Mouse (Mus musculus) heart, embryonic 11.5 days (tissue): Measurements from ENCODE around the gene Il33. TPM values are rescaled to one million over a fixed set of nuclear protein-coding genes. Genes with fewer than 3 reads are reported as not detected.

ENCODE experiments used
- ATAC-seq: fragments of 200-750 bp; cut with Nextera tagmentation; replicated peaks from 2 replicates; pipeline ENCODE4 v1.8.0; 2017; ENCODE audit warnings: moderate library complexity; ENCODE audit not compliant: insufficient number of reproducible peaks, low FRiP score, low TSS enrichment
- H3K27ac ChIP-seq: fragments of 300-500 bp; sonication (generic); 2 replicates; pipeline ENCODE4 v1.5.1; 2014; ENCODE audit warnings: mild to moderate bottlenecking, low read depth, low read length
- H3K27me3 ChIP-seq: fragments of 300-500 bp; sonication (generic); 2 replicates; pipeline ENCODE4 v1.6.1; 2014; ENCODE audit warnings: mild to moderate bottlenecking, low read length, mixed read lengths; ENCODE audit not compliant: control insufficient read depth, insufficient read depth
- H3K36me3 ChIP-seq: fragments of 300-500 bp; sonication (generic); 2 replicates; pipeline ENCODE4 v1.6.1; 2014; ENCODE audit warnings: mild to moderate bottlenecking, low read length, moderate library complexity, mixed read lengths; ENCODE audit not compliant: control insufficient read depth, insufficient read depth
- H3K4me1 ChIP-seq: fragments of 300-500 bp; sonication (generic); 2 replicates; pipeline ENCODE4 v1.6.1; 2014; ENCODE audit warnings: low read length; ENCODE audit not compliant: control insufficient read depth, insufficient read depth
- H3K4me2 ChIP-seq: fragments of 300-500 bp; sonication (generic); 2 replicates; pipeline ENCODE4 v1.6.1; 2014; ENCODE audit warnings: mild to moderate bottlenecking, moderate library complexity
- H3K4me3 ChIP-seq: fragments of 300-500 bp; sonication (generic); 2 replicates; pipeline ENCODE4 v1.5.1; 2014; ENCODE audit warnings: low read depth, low read length
- H3K9ac ChIP-seq: fragments of 300-500 bp; sonication (generic); 2 replicates; pipeline ENCODE4 v1.6.1; 2014; ENCODE audit warnings: mild to moderate bottlenecking, low read depth, low read length, moderate library complexity
- H3K9me3 ChIP-seq: fragments of 300-500 bp; sonication (generic); replicated peaks from 2 replicates; pipeline ENCODE4 v1.6.1; 2016; ENCODE audit warnings: low read length; ENCODE audit not compliant: control insufficient read depth
- WGBS: fragments of 180-500 bp; shearing (Covaris S2); extraction: QIAGEN DNeasy Blood & Tissue Kit; methylation state at CpG from one replicate; pipeline ENCODE4 v1.1.7; 2014; ENCODE audit not compliant: insufficient replicate concordance; 5-methylcytosine and 5-hydroxymethylcytosine counted together
- polyA plus RNA-seq: library from polyadenylated mRNA; unstranded; fragments of >200 nt; fragmentation: Nextera tagmentation; extraction: Ambion mirVana; gene quantifications from 2 replicates; pipeline ENCODE4 v1.2.1, GENCODE M21; 2014

Il33 gene
- polyA plus RNA-seq, 1 experiment from 2014 or later = 1.3 TPM

DNA sequence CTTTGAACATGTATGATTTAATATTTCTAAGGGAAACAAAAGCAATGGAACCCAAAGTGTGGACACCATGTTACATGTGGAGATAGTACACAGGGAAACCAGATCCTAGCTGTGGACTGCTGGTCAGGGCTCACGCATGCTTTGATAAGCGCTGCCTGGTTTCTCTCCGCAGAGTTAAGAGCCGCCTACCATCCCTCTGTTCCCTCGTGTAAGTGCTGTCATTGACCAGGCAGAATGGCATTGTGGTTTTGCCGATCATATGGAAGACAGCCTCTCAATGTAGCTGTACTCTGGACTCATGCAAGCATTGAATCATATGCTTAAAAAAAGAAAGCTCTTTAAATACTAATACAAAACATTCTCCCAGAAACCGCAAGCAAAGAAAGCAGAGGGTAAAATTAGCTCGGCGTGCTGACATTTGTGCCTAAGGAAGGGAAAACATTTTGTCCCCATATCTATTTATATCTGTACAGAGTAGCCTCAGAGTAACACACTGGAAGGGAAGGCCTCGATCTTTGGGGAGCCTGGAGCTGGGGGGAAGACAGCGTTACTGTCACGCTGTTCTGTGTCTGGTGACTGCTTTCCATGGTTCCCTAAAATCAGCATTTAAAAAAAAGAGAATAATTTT is 61.7 kb downstream of the Il33 start:
- no peak for ATAC-seq
- Histone ChIP-seq H3K4me2 (no peak overlapping the region), H3K4me3 (no peak overlapping the region), H3K27me3 (no peaks in the 10 kb centered on the region), H3K9ac (no peak overlapping the region), H3K9me3 (no peaks in the 10 kb centered on the region), H3K4me1 (no peaks in the 10 kb centered on the region), H3K27ac (no peak overlapping the region), H3K36me3 (no peaks in the 10 kb centered on the region)
- WGBS = 67% methylated on average over 12 of the region's 12 CpGs

- H3K4me3 ChIP-seq = no peak overlapping the region
- H3K36me3 ChIP-seq = no peaks in the 10 kb centered on the region
- no peaks in the 10 kb centered on the region for H3K27me3 ChIP-seq
- no peaks in the 10 kb centered on the region for H3K4me1 ChIP-seq
- H3K27ac ChIP-seq = no peak overlapping the region
- 61% methylated on average over 12 of the region's 12 CpGs for WGBS
- no peak overlapping the region; the same call in 1 of the 2 replicates for H3K4me2 ChIP-seq
- no peak overlapping the region for H3K9ac ChIP-seq
- ATAC-seq = no peak
- H3K9me3 ChIP-seq = no peaks in the 10 kb centered on the region
These were observed 75.8 kb downstream of the Il33 start for GRCm38 (mm10) chr19:30000406-30001365.

DNA sequence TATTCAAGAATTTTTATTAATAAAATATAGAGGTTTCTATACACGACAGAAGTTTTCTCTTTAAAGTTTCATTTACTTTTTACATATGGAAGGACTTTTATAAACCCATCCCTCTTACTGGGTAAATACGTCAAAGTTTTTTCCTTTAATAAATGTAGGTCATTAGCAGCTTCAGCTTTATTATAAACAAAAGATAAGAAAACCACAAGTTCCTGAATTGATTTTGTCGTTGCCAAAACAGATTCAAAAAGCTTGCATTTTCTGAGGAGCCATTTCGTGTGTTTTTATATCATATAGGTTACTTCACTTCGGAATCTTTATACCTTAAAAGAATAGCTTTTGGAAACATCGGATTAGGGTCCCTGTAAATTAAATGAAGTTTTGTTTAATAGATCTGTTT is 76.6 kb downstream of the Il33 start:
- no peak for ATAC-seq
- Histone ChIP-seq H3K27ac (no peak overlapping the region), H3K27me3 (no peaks in the 10 kb centered on the region), H3K4me2 (no peak overlapping the region), H3K4me1 (no peaks in the 10 kb centered on the region), H3K9ac (no peak overlapping the region), H3K4me3 (no peak overlapping the region), H3K36me3 (no peaks in the 10 kb centered on the region), H3K9me3 (no peaks in the 10 kb centered on the region)
- WGBS = 75% methylated on average over 6 of the region's 6 CpGs

DNA sequence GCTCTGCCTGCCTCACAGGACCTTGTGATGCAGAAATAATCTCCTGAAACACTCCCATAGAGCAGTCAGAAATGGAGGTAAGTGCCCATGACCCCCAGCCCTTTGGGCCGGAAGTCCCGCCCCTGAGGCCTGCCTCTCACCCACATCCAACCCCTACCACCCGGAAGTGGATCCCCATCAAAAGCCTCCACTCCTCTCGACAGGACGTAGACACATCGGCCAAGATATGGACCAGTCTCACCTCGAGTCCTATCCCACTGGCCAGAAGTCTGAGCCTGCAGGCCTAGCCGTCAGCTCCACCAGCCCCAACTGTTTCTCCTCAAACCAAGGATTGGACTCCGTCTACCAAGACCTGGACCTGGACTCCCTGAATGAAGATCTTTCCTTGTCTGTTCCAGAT is 78.7 kb downstream of the Il33 start, which contains the start of gene Trpd52l3:
Gene Trpd52l3, plus strand, starts transcription at position 170 of the 400 bp plus-strand sequence.
- Histone ChIP-seq H3K27me3 (no peaks in the 10 kb centered on the region), H3K4me2 (no peak within 1 kb of the TSS), H3K9me3 (no peaks in the 10 kb centered on the region), H3K4me3 (no peak within 1 kb of the TSS), H3K27ac (no peak within 1 kb of the TSS), H3K36me3 (no peaks in the 10 kb centered on the region), H3K4me1 (no peaks in the 10 kb centered on the region), H3K9ac (no peak within 1 kb of the TSS)
- no peak for ATAC-seq
- WGBS = 88% methylated on average over 9 of the region's 9 CpGs

DNA sequence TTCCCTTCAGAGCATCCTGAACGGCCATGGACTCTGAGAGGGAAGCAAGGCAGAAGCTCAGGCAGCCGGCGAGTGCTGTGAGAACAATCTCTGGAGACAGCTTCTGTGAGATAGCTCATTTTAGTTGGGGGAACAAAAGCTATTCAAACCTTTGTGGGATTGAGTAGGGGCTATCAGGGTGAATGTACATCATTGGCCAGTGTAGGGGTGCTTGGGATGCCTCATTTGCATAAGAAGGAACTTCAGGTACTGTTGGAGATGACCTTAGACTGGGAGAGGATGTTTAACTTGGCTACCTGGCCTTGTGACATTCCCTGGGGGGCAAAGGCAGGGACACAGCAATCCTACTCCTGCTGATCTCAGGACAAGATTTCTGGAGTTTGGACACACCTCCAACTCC is 81.5 kb downstream of the Il33 start:
- Histone ChIP-seq H3K27ac (no peak overlapping the region), H3K27me3 (no peaks in the 10 kb centered on the region), H3K4me1 (0 out of 2 replicates have a peak, but pooled peaks cover 2% of the 10 kb centered on the region), H3K36me3 (no peaks in the 10 kb centered on the region), H3K4me2 (no peak overlapping the region), H3K9ac (no peak overlapping the region), H3K4me3 (no peak overlapping the region), H3K9me3 (no peaks in the 10 kb centered on the region)
- WGBS = 63% methylated on average over 3 of the region's 3 CpGs
- no peak for ATAC-seq

Other genes with a start within 250 kb of the Il33 start
- 0.30 TPM in 1 of 2 replicates, not detected in the other for gene Mlana, start 227.3 kb upstream of the Il33 start, polyA plus RNA-seq
- gene 9930021J03Rik, start 119.1 kb upstream of the Il33 start, polyA plus RNA-seq = 4.0 and 6.0 TPM in 2 replicates
- gene Ranbp6, start 112.1 kb upstream of the Il33 start, polyA plus RNA-seq = 16.8 and 23.8 TPM in 2 replicates
- not detected in 2 replicates for gene Trpd52l3, start 78.7 kb downstream of the Il33 start, polyA plus RNA-seq
- gene Uhrf2, start 105.4 kb downstream of the Il33 start, polyA plus RNA-seq = 58.3 and 60.5 TPM in 2 replicates